Mouse (Mus musculus): ENCODE data around the gene Olfr50. TPM values are rescaled to one million over a fixed set of nuclear protein-coding genes. Genes with fewer than 3 reads are reported as not detected.

Gene Olfr50
- not detected in 2 replicates for polyA plus RNA-seq (2016; fragmentation: Nextera tagmentation; extraction: Ambion mirVana)

GRCm38 (mm10) chr2:36790238-36790637 lies at the start of gene Olfr50:
Gene Olfr50, plus strand, starts transcription at chr2:36790538.
- Histone ChIP-seq H3K9me3 (peaks cover 49% of the 10 kb centered on the region), H3K4me3 (no peak within 1 kb of the TSS), H3K27ac (no peak within 1 kb of the TSS), H3K27me3 (ENCODE audit: poor library complexity, severe bottlenecking) (no peaks in the 10 kb centered on the region), H3K36me3 (replicated peaks) (no peaks in the 10 kb centered on the region), H3K4me1 (no peaks in the 10 kb centered on the region)
- DNase-seq (ENCODE audit: extremely low spot score, low spot score) = no peak
- WGBS = 88% methylated on average over 2 of the region's 2 CpGs

GRCm38 (mm10) chr2:36783976-36784375 lies 6.4 kb upstream of the Olfr50 start, which contains the start of gene Olfr348:
Gene Olfr348, plus strand, starts transcription at chr2:36784276.
- no peaks in the 10 kb centered on the region for H3K36me3 ChIP-seq (replicated peaks)
- no peaks in the 10 kb centered on the region for H3K27me3 ChIP-seq (ENCODE audit: poor library complexity, severe bottlenecking)
- H3K27ac ChIP-seq = no peak within 1 kb of the TSS
- no peak for DNase-seq (ENCODE audit: extremely low spot score, low spot score)
- H3K9me3 ChIP-seq = peaks cover 27% of the 10 kb centered on the region
- no peaks in the 10 kb centered on the region for H3K4me1 ChIP-seq
- 83% methylated on average over 2 of the region's 2 CpGs for WGBS
- H3K4me3 ChIP-seq = no peak within 1 kb of the TSS

GRCm38 (mm10) chr2:36816932-36817331 lies 26.6 kb downstream of the Olfr50 start, which contains the start of gene Olfr3:
Gene Olfr3, minus strand, starts transcription at chr2:36817032.
- Histone ChIP-seq H3K4me3 (no peak within 1 kb of the TSS), H3K4me1 (no peaks in the 10 kb centered on the region), H3K36me3 (replicated peaks) (no peaks in the 10 kb centered on the region), H3K27me3 (ENCODE audit: poor library complexity, severe bottlenecking) (no peaks in the 10 kb centered on the region), H3K9me3 (peaks cover 51% of the 10 kb centered on the region), H3K27ac (no peak within 1 kb of the TSS)
- no peak for DNase-seq (ENCODE audit: extremely low spot score, low spot score)
- WGBS = 84% methylated on average over 1 of the region's 1 CpGs

GRCm38 (mm10) chr2:36846010-36846409 lies 55.7 kb downstream of the Olfr50 start, which contains the start of gene Olfr350:
Gene Olfr350, plus strand, starts transcription at chr2:36846310.
- Histone ChIP-seq H3K36me3 (replicated peaks) (no peaks in the 10 kb centered on the region), H3K27ac (no peak within 1 kb of the TSS), H3K4me1 (no peaks in the 10 kb centered on the region), H3K4me3 (no peak within 1 kb of the TSS), H3K27me3 (ENCODE audit: poor library complexity, severe bottlenecking) (no peaks in the 10 kb centered on the region), H3K9me3 (peaks cover 51% of the 10 kb centered on the region)
- no peak for DNase-seq (ENCODE audit: extremely low spot score, low spot score)
- WGBS = 87% methylated on average over 1 of the region's 1 CpGs

Other genes starting within 250 kb of the Olfr50 start
- gene Olfr344, start 223.9 kb upstream of the Olfr50 start, polyA plus RNA-seq (2016; fragmentation: Nextera tagmentation; extraction: Ambion mirVana) = not detected in 2 replicates
- not detected in 2 replicates for gene Olfr345, start 150.5 kb upstream of the Olfr50 start, polyA plus RNA-seq (2016; fragmentation: Nextera tagmentation; extraction: Ambion mirVana)
- not detected in 2 replicates for gene Olfr346, start 104.8 kb upstream of the Olfr50 start, polyA plus RNA-seq (2016; fragmentation: Nextera tagmentation; extraction: Ambion mirVana)
- gene Olfr347, start 58.6 kb upstream of the Olfr50 start, polyA plus RNA-seq (2016; fragmentation: Nextera tagmentation; extraction: Ambion mirVana) = not detected in 2 replicates
- gene Olfr348, start 6.3 kb upstream of the Olfr50 start, polyA plus RNA-seq (2016; fragmentation: Nextera tagmentation; extraction: Ambion mirVana) = not detected in 2 replicates
- not detected in 2 replicates for gene Olfr3, start 26.5 kb downstream of the Olfr50 start, polyA plus RNA-seq (2016; fragmentation: Nextera tagmentation; extraction: Ambion mirVana)
- gene Olfr350, start 55.8 kb downstream of the Olfr50 start, polyA plus RNA-seq (2016; fragmentation: Nextera tagmentation; extraction: Ambion mirVana) = not detected in 2 replicates
- not detected in 2 replicates for gene Olfr351, start 72.1 kb downstream of the Olfr50 start, polyA plus RNA-seq (2016; fragmentation: Nextera tagmentation; extraction: Ambion mirVana)
- gene Olfr352, start 77.9 kb downstream of the Olfr50 start, polyA plus RNA-seq (2016; fragmentation: Nextera tagmentation; extraction: Ambion mirVana) = not detected in 2 replicates
- not detected in 2 replicates for gene Olfr353, start 102.4 kb downstream of the Olfr50 start, polyA plus RNA-seq (2016; fragmentation: Nextera tagmentation; extraction: Ambion mirVana)
- gene Olfr354, start 115.1 kb downstream of the Olfr50 start, polyA plus RNA-seq (2016; fragmentation: Nextera tagmentation; extraction: Ambion mirVana) = not detected in 2 replicates
- gene Olfr355, start 138.4 kb downstream of the Olfr50 start, polyA plus RNA-seq (2016; fragmentation: Nextera tagmentation; extraction: Ambion mirVana) = not detected in 2 replicates
- not detected in 2 replicates for gene Olfr356, start 146.6 kb downstream of the Olfr50 start, polyA plus RNA-seq (2016; fragmentation: Nextera tagmentation; extraction: Ambion mirVana)
- not detected in 2 replicates for gene Olfr357, start 203.3 kb downstream of the Olfr50 start, polyA plus RNA-seq (2016; fragmentation: Nextera tagmentation; extraction: Ambion mirVana)
- not detected in 2 replicates for gene Olfr358, start 218.8 kb downstream of the Olfr50 start, polyA plus RNA-seq (2016; fragmentation: Nextera tagmentation; extraction: Ambion mirVana)

Data from forebrain, embryonic 10.5 days (tissue).